Mouse (Mus musculus) spleen, postnatal 0 days (tissue): ENCODE measurements around the gene Tmed1. TPM values are rescaled to one million over a fixed set of nuclear protein-coding genes. Genes with fewer than 3 reads are reported as not detected.

Experiments used
- polyA plus RNA-seq: library from polyadenylated mRNA; unstranded; fragments of >200 nt; fragmentation: Nextera tagmentation; extraction: Ambion mirVana; gene quantifications from 2 replicates; pipeline ENCODE4 v1.2.1, GENCODE M21; 2015

The Tmed1 gene
- polyA plus RNA-seq = 26.0 and 30.3 TPM in 2 replicates

GRCm38 (mm10) chr9:21509772-21510688, at the start of gene Tmed1:
Gene Tmed1, minus strand, starts transcription at chr9:21510252.

DNA sequence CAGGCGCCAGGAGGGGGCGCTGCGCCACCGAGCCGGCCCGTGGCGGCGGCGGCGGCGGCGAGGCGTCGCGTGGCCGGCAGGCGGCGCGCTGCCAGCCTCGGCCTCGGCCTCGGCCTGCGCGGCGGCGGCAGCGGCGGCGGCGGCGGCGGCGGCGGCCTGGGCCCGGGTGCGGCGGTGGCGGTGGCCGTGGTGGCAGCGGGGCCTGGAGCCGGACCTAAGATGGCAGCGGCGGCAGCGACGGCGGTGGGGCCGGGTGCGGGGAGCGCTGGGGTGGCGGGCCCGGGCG, 36.7 kb upstream of the Tmed1 start, which contains the start of gene Carm1:
TSS of gene Carm1 (plus strand) at position 106 of the 286 bp plus-strand sequence.

DNA sequence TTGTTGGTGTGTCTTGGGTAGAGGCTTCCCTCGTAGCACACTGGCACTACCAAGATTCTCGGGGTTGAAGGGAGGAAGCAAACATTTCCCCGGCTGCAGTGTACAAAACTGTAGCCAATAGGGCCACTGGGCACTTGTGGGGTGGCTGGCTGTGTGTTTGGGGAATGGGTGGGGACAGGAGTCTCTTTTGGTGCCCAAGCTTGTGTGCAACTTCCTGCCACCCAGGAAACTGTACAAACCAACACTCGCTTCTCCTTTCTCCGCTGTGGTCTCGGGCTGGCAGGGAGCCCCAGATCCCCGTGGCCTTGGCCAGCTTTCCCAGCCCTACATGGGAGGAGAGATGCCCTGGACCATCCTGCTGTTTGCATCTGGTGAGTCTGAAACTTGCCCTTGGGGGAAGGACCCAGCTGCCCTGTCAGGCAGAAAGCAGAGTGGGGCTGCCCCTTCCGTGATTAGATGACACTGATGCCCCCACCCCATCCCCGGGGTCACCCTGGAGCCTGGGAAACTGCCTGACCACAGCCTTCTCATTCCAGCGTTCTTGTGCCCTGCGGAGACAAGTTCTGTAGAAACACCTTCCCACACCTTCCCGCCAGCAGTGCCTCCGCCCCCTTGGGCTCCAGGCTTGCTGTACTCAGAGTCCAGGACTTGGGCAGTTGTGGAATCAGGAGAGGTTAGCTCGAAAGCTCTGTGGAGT, 16.0 kb upstream of the Tmed1 start, which contains the start of gene AB124611:
TSS of gene AB124611 (plus strand) at position 240 of the 697 bp plus-strand sequence.

Other genes starting within 250 kb of the Tmed1 start
- gene Atg4d, start 245.0 kb downstream of the Tmed1 start, polyA plus RNA-seq = 60.0 and 74.6 TPM in 2 replicates
- 14.7 and 14.9 TPM in 2 replicates for gene Kri1, start 222.3 kb downstream of the Tmed1 start, polyA plus RNA-seq
- gene Cdkn2d, start 218.8 kb downstream of the Tmed1 start, polyA plus RNA-seq = 125 and 133 TPM in 2 replicates
- gene Ap1m2, start 197.9 kb downstream of the Tmed1 start, polyA plus RNA-seq = 0.11 and 0.13 TPM in 2 replicates
- 37.8 and 47.0 TPM in 2 replicates for gene Slc44a2, start 189.6 kb downstream of the Tmed1 start, polyA plus RNA-seq
- 54.4 and 64.5 TPM in 2 replicates for gene Ilf3, start 142.4 kb downstream of the Tmed1 start, polyA plus RNA-seq
- gene Qtrt1, start 98.4 kb downstream of the Tmed1 start, polyA plus RNA-seq = 26.2 and 27.2 TPM in 2 replicates
- 51.4 and 53.8 TPM in 2 replicates for gene Dnm2, start 85.3 kb downstream of the Tmed1 start, polyA plus RNA-seq
- gene AB124611, start 15.9 kb upstream of the Tmed1 start, polyA plus RNA-seq = 28.3 and 37.9 TPM in 2 replicates
- gene Carm1, start 36.6 kb upstream of the Tmed1 start, polyA plus RNA-seq = 16.9 and 17.5 TPM in 2 replicates
- gene Timm29, start 82.5 kb upstream of the Tmed1 start, polyA plus RNA-seq = 16.4 and 16.7 TPM in 2 replicates
- gene Yipf2, start 82.6 kb upstream of the Tmed1 start, polyA plus RNA-seq = 11.8 and 13.7 TPM in 2 replicates
- 25.5 and 26.8 TPM in 2 replicates for gene Smarca4, start 105.9 kb upstream of the Tmed1 start, polyA plus RNA-seq
- 5.2 and 5.3 TPM in 2 replicates for gene Ldlr, start 213.2 kb upstream of the Tmed1 start, polyA plus RNA-seq